Mouse (Mus musculus) granulocyte monocyte progenitor cell, adult 5-6 weeks (primary cell): ENCODE measurements around the gene Boll. TPM values are rescaled to one million over a fixed set of nuclear protein-coding genes. Genes with fewer than 3 reads are reported as not detected.
"Not testable (repeated sequence)": the region's sequence is repeated elsewhere in the genome, so short reads cannot be mapped to it uniquely, and the experiment has no call there.

ENCODE experiments used
- ATAC-seq: replicated peaks from 2 replicates; pipeline ENCODE4 v1.8.0; 2016; ENCODE audit warnings: mild to moderate bottlenecking, moderate TSS enrichment, inconsistent platforms; ENCODE audit not compliant: poor library complexity, severe bottlenecking
- total RNA-seq, 2 experiments: library from RNA; stranded (forward) in 1 of 2; stranded (reverse) in 1 of 2; fragments of 200-712, 200-1000 nt in 1 of 2; fragments of >200 nt in 1 of 2; fragmentation: Nextera tagmentation in 1 of 2; gene quantifications; 2 replicates each; pipeline ENCODE4 v1.2.3; 2014 to 2017

Boll gene
- total RNA-seq (2014; fragmentation: Nextera tagmentation), result not detected in 2 replicates
- not detected in 2 replicates for total RNA-seq (2017)

DNA sequence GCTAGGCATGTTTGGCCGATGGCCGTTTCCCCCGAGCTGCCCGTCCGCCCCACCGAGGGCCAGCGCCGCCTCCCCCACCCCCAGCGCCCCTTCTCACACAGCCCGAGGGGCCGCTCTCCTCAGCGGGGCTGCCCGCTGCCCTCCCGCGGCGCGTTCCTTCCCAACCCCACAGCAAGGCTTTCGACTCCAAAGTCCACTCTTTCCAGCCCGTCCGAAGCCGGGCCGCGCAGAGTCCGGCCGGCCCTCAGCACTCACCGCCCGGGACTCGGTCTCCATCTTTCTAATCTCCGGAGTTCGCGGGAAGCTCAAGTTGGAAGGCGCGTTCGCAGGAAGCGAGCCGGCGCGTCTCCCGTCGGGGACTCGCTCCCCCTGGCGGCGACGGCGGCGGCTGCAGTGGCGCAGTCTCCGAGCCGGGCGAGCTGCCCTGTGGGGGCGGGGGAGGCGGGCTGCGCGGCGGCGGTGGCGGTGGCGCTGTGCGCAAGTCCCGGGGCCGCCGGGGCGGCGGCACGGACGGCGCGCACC, at the start of gene Boll:
Boll (minus strand) TSS at position 426 of the 522 bp plus-strand sequence.
- ATAC-seq, result peak; percentile 90

DNA sequence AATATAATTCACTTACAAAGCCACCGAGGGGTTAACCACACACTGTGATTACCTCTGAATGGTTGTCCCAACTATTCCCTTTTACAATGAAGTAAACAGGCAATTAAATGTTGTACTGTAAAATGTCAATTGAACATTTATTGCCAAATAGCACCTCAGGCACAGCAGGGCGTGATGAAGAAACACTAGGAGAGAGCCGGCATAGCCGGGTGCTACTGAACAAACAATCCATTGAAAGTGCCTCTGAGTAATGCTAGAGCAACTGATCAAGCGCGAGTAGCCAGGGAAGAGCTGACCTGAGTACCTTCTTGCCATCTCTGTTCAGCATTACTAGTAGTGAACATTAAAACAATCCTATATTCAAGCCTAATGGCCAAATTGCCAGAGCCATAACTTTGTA, 49.3 kb upstream of the Boll start:
- no peak for ATAC-seq

DNA sequence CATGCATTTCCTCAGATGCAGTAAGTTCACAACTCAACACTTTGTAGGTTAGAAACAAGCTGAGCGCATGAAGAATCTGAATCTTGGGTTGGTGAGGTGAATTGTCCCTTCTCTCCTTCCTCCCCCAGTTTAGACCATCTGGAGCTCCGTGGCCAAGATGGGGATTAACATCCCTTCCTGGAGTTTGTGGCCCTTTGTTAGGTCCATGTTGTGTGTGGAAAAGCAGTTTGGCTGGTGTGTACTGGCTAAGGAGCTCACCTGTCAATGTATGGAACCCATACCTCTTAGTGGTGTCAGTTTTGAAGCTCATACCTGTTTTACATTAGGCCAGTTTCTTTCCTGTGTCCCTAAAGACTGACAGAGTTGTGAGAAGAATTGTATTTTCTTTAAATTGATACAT, 47.8 kb upstream of the Boll start:
- no peak for ATAC-seq

DNA sequence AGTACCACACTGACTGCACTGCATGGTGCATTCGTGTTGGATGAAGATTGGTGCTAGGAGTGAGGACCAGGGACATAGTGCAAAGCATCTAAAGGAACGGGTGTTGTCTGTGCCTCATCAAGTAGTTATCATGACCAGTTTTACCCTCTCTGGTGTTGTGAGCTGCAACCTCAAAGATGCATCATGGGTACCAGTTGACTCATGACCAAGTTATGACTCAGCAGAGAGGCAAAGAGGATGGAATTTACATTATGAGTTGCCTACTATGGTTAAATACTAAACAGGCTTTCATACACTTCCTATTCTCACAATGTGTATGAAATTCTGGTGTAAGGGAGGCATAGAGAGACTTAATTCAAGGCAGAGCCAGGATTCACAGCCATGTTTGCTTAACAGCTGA, 47.4 kb upstream of the Boll start:
- no peak for ATAC-seq

DNA sequence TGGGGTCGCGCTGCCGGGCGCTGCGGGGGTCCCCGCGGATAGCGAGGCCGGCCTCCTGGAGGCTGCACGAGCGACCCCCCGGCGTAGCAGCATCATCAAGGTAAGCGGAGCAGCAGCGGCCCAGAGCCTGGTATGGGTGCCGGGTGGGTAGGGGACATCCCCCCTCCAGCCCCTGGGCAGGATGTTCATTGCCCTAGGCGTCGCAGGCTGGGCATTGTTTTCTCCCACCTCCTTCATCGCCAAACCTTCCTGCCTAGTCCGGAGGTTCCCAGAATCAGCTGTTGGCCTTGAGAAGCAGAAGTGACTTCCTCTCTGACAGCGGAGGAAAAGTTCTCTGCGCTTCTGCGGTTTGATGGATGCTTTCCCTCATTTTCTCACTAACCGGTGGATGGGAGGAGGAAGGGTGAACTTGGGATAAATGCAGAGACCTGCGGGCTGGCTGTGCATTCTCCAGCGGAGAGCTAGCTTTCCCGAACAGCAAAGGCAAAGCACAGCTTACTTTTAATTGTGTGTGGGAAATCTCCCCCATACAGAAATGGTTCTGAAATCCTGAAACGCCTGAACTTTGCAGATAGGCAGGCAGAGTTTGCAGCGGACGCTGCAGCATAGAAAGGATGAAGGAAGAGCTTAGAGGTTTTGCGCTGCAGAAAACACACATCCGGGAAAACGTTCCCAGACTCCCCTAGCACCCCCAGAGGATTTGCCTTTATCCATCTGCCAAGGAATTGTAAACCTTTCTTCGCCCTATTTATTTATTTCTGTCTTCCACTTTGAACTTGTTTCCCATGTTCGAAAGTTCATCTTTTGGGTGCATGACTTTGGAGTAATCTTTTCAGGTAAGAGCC, 43.5 kb upstream of the Boll start:
- ATAC-seq, result peak; percentile 21

DNA sequence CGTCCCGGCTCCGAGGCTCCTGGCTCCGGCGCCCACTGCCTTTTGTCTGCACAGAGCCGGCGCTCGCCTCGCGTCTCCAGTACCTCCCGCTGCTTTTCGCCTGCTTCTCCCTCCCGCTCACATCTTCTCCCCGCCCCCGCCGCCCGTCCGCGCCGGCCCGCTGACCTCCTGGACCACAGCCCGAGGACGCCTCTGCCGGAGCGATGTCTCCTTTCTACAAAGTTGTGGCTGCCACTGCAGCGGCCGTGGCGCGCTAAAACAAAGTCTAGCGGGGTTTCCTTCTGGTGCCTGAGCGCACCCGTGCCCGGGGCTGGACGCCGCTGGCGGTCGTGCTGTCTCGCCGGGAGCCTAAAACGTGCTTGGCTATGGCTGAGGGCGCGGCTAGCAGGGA, 42.7 kb upstream of the Boll start:
- peak; percentile 15 for ATAC-seq

DNA sequence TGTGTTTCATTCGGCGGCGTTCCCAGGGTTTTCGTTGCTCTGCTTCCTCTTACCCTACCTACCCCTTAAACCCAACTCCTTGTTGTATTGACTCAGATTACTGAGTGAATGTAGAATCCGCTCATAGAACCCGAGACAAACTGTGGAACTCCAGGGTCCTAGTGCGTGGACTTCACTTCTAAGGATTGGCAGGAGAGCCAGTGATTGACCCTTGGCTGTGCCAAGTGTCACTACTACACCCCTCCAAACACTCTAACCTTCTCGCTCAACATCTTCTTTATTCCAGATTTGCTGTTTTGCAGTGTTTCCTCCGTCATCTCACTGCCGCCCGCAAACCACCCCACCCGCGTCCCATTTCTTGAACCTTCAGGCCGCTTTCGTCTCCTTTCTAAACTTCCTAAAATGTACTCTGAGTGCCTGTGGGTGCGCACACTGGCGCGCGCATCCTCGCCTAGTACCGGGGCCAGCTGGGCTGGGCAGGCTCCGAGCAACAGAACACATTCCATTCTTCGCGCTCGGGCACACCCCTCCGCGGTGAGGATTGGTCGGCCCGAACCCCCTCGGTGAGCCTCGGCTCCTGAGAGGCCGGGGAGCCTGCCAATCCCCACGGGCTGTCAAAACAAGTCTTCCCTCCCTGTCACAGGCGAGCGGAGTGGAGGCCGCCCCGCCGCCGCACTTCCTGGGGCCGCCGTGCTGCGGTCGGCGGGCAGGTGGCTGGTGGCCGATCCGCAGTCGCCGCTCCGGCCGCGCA, 42.2 kb upstream of the Boll start, which contains the start of gene Plcl1:
Plcl1 (plus strand) TSS at position 650 of the 751 bp plus-strand sequence.
- peak; percentile 96 for ATAC-seq

DNA sequence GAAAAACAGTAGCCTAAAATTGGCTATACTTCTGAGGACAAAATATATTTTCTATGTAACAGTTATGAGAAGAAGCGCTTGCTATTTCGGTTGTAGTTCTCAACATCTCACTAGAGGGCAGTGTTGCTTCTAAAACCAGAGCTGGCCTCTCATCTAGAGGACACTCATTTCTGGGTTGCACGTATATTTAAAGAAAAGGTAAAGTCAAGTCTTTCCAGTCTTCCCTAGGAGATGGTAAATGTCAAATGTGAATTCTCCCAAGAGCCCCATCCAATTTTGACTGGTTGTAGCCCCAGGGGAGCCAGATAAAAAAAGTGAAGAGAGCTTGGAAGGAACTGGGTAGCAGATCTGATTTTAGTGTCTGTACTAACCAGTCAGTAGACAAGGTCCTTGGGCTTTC, 41.2 kb upstream of the Boll start:
- ATAC-seq, result 0 out of 2 replicates have a peak, but pooled peaks have one; percentile 36

DNA sequence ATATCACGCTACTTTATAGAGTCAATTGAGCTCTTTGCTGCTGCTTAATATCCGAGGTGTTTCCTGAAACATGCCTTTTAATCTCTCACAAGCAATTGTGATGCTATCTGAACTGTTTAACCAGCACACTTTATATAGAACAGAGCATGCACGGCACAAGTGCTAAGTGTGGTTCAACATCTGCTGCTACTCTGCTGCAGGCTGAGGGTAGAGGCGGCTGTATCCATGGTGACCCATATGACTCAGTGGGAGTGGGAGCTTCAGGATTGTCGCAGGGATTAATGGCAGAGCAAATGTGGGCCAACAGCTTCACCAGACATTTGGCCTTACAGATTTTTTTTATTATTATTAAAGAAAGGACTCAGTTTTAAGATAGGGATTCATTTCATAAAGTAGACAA, 36.6 kb upstream of the Boll start:
- ATAC-seq, result no peak

DNA sequence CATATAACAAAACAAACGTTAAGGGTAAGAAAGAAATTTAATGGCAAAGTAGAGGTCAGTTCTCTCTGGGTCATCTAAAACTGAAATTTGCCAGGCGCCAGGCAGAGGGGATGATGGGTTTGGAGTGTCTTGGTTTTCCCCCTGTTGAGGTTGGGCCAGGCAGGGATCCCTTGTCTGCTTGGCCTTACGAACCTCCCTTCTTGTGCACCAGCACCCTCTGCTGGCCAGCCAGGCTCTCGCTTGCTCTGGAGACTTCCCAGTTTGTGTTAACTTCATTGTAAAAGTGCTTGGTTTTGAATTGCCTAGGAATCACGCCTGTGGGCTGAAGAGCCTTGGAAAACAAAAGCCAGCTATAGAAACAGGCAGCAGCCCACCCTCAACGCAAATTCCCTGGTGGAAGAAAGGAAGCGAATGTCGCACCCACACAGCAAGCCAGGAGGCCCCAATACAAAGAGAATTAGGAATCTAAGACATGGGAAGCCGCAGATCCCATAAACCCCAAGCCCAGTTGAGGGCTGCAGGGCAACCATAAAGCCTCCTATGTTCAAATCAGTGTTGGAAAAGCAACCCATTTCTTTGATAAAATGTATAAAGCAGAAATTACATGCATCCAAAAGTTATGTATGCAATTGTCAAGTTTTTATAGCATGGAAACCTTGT, 20.0 kb upstream of the Boll start:
- ATAC-seq, result peak; percentile 99

DNA sequence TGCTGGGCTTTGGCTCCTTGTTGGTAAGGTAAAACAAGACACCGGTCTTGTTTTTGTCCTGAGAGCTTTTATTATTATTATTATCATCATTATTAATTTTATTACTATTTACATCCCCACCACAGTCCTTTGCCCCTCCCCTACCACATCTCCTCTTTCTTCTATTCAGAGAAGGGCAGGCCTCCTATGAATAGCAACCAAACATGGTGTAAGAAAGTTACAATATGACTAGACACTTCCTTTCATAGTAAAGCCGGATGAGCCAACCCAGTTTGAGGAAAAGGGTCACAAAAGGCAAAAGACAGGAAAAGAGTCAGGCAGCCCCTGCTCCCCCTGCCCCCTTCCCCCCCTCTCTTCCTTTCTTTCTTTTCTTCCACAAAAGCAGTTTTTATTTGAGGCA, 17.3 kb upstream of the Boll start:
- no peak for ATAC-seq

DNA sequence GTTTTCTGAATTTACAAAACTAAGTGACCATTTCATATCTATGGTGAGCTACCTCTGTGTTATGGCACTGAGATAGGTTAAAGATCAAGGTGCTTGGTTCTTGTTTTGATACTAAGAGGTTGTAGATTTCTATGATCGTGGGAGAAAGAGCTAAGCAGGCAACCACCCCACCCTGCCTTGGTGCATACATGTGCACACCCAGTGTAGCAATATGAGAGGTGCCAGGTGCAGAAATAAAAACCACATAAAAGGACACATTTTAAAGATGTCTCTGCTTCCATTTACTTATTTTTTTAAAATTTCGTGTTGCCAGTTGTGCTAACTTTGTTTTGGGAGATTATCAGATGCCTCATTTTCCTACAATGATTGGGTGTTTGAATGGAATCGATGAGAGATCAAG, 9.4 kb upstream of the Boll start:
- ATAC-seq, result no peak

DNA sequence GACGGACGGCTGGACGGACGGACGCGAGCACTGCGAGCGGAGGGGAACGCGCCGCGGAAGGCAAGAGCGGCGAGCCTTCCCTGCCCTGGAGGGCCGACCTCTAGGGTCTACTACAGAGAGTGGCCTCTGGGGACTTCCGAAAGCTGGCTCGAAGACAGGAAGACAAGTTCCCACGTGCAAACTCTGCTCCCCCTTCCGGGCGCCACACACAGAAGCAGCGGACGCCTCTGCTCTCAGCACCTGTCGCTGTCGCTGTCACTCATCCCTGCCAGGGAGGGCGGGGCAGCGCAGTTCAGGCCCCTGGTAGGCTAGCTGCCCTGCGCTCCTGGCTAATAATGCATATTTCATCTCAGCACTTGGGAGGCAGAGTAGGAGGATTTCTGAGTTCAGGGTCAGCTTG, 317 bp upstream of the Boll start:
- ATAC-seq, result peak; percentile 96

DNA sequence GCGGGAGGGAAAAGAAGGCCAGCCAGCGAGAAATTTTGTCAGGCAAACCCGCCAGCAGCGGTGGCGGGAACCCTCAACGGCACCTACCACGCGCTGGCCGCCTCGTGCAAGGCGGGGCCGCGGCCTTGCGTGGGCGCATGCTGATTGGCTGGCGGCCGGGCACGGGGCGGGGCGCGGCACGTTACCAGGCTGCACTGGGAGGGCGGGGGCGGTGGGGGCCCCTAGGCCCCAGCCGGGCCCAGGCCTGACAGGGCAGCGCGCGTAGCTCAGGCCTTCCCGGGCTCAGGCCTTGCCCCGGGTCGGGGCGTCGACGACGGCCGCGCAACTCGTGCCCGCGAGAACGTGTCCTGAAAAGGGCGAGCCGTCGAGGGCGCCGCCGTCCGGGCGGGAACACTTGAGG, 635 bp downstream of the Boll start:
- ATAC-seq, result no peak

DNA sequence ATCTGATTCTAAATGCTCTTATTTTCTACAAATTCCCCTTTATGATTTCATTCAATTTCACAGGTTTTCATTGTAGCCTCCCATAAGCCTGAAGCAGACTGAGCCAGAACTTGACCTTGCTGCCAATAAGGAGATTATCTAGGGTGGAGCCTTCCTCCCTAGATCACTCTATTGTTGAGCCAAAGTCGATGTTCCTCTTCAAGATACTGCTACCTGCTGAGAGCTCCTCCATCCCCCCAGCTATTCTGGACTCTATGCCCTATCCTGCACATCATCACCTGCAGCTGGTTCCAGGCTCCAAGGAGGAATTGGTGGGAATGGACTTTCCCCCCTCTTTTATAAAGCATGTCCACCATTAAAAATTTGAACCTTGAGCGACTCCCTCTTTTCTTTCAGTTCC, 11.4 kb downstream of the Boll start:
- ATAC-seq, result not testable (repeated sequence)

DNA sequence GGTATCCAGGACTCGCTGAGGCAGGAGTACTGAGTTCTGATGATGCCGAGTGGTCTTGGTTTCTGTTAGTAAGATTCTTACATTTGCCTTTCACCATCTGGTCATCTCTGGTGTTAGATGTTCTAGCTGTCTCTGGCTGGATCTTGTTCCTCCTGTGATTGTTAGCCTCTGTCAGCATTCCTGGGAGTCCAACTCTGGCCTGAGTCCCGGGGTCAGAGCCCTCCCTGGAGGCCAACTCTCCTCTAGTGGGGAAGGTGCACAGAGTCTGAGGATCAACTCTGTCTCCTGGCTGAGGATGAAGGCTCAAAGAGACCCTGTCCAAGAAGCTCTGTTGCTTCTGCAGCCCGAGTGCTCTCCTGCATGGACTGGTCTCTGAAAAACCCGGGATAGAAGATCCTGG, 37.8 kb downstream of the Boll start:
- not testable (repeated sequence) for ATAC-seq

DNA sequence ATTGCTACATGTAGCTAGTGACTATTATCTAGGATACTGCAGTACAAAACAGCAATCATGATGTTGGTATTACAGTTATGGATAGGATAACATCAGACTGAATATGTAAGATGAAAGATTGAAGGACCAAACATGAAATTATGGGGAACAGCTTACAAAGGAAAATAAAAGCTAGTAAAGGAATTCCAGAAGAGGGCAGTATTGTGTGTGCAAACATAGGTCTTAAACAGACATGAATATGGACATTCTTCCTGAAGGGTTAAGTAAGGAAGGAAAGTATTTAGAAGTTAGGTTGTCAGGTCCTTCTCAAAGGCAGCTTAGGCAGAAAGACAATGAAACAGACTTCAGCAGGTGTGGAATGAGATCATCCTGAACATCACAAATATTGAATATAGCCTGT, 62.2 kb downstream of the Boll start:
- no peak for ATAC-seq

DNA sequence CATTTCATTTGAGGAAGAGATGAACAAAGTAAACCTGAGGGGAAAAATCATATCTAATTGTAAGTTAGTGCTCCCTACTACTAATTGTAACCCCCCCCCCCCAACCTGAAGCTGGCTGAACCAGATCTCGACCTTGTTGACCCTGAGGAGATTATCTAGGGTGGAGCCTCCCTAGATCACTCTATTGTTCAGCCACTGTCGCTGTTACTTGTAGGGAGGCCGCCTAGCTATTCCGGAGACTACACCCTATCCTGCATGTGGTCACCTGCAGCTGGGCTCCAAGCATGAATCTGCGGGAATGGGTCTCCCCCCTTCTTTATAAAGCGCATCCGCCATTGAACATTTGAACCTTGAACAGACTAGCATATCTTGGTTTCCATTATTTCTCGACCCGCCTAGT, 84.2 kb downstream of the Boll start:
- no peak for ATAC-seq

DNA sequence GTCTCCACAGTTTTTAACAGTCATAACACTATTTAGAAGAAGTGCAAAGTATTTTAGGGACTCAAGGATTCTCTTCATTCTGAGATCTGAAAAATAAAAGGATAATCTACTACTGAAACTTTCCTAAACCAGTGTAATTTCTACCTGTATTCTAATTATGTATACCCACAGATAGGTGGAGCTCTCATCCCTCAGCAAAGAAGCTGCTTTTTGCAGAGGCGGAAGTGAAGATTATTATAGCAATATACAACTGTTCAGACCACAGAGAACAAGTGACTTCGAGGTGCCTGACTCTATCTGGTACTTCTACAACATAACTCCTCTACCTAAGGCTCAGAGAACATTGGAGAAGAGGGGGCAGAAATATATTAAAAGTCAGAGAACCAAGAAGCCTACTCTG, 97.8 kb downstream of the Boll start:
- ATAC-seq, result no peak

DNA sequence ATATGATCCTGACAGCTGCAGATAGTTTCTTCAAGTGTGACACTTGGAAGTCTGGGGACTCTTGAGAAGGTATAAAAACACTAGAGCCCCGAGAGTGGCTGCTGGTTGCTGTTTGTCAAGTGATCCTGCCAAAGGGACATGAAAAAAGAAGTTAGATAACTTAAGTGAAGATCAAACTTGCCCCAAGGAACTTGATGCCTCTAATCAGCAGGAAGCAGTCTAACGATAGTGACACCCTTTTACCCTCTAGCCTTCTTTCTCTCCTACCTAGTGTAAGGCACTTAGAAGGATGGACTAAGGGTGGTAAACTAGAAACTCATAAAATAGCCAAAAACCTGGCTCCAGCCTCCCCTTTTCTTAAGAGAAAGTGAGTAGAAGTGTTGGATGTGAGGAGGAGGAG, 98.9 kb downstream of the Boll start:
- ATAC-seq, result no peak

DNA sequence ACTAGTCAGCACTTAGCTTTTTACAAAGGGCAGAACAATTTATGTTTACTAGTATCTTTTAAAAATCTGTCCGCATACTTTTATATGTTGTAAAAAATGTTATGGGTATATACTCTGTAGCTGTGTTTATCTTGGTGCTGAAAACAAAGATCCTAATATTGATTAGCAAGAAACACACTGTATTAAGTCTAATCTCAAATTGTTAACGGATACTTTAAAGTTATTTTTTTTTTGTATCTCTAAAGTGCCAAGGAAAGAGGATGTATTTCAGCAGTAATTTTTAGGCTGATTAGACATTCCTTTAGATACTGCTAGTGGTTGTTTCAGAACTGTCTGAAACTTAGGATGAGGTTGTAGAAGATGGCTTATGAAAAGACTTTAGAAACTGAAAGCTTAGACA, 116.9 kb downstream of the Boll start:
- ATAC-seq, result no peak
